Mouse (Mus musculus): ENCODE measurements around the gene Tmed10. TPM values are rescaled to one million over a fixed set of nuclear protein-coding genes. Genes with fewer than 3 reads are reported as not detected.

Gene Tmed10
- polyA plus RNA-seq (2014; fragmentation: Nextera tagmentation; extraction: Ambion mirVana), result 271 and 278 TPM in 2 replicates

GRCm38 (mm10) chr12:85374561-85375272 lies at the start of gene Tmed10:
Tmed10 (minus strand) TSS chr12:85374847.
- Histone ChIP-seq H3K9ac (ENCODE audit: low read depth, low read length) (peak within 1 kb of the TSS; percentile 88), H3K36me3 (ENCODE audit: control insufficient read depth, insufficient read depth, low read length) (no peaks in the 10 kb centered on the region), H3K4me2 (peak within 1 kb of the TSS; percentile 89), H3K4me1 (replicated peaks; ENCODE audit: control insufficient read depth, insufficient read depth, low read length) (peaks cover 9% of the 10 kb centered on the region), H3K4me3 (ENCODE audit: low read depth, low read length) (peak within 1 kb of the TSS; percentile 73), H3K9me3 (ENCODE audit: control insufficient read depth, low read length) (no peaks in the 10 kb centered on the region), H3K27ac (ENCODE audit: low read depth, low read length) (peak within 1 kb of the TSS; percentile 79), H3K27me3 (replicated peaks; ENCODE audit: control insufficient read depth, insufficient read depth, low read length) (no peaks in the 10 kb centered on the region)
- WGBS, result under 1% methylated on average over 36 of the region's 37 CpGs
- peak; percentile 91 for ATAC-seq (replicated peaks; ENCODE audit: low FRiP score)
- DNase-seq (ENCODE audit: low spot score), result peak; percentile 85

GRCm38 (mm10) chr12:85423236-85423635 lies 48.6 kb upstream of the Tmed10 start:
- Histone ChIP-seq H3K4me3 (ENCODE audit: low read depth, low read length) (no peak overlapping the region), H3K27ac (ENCODE audit: low read depth, low read length) (no peak overlapping the region), H3K4me1 (replicated peaks; ENCODE audit: control insufficient read depth, insufficient read depth, low read length) (no peaks in the 10 kb centered on the region), H3K4me2 (no peak overlapping the region), H3K9ac (ENCODE audit: low read depth, low read length) (no peak overlapping the region), H3K36me3 (ENCODE audit: control insufficient read depth, insufficient read depth, low read length) (no peaks in the 10 kb centered on the region), H3K9me3 (ENCODE audit: control insufficient read depth, low read length) (no peaks in the 10 kb centered on the region), H3K27me3 (replicated peaks; ENCODE audit: control insufficient read depth, insufficient read depth, low read length) (no peaks in the 10 kb centered on the region)
- WGBS, result 76% methylated on average over 11 of the region's 11 CpGs
- no peak for DNase-seq (ENCODE audit: low spot score)
- ATAC-seq (replicated peaks; ENCODE audit: low FRiP score), result no peak

- WGBS, result 80% methylated on average over 8 of the region's 8 CpGs
- no peak for DNase-seq (ENCODE audit: low spot score)
- no peaks in the 10 kb centered on the region for H3K4me1 ChIP-seq (replicated peaks; ENCODE audit: control insufficient read depth, insufficient read depth, low read length)
Measured at GRCm38 (mm10) chr12:85422536-85422935, 47.9 kb upstream of the Tmed10 start.

GRCm38 (mm10) chr12:85420945-85421344 lies 46.3 kb upstream of the Tmed10 start:
- Histone ChIP-seq H3K4me2 (no peak overlapping the region), H3K9ac (ENCODE audit: low read depth, low read length) (no peak overlapping the region), H3K4me3 (ENCODE audit: low read depth, low read length) (no peak overlapping the region), H3K9me3 (ENCODE audit: control insufficient read depth, low read length) (no peaks in the 10 kb centered on the region), H3K36me3 (ENCODE audit: control insufficient read depth, insufficient read depth, low read length) (no peaks in the 10 kb centered on the region), H3K27ac (ENCODE audit: low read depth, low read length) (no peak overlapping the region), H3K4me1 (replicated peaks; ENCODE audit: control insufficient read depth, insufficient read depth, low read length) (no peaks in the 10 kb centered on the region), H3K27me3 (replicated peaks; ENCODE audit: control insufficient read depth, insufficient read depth, low read length) (no peaks in the 10 kb centered on the region)
- DNase-seq (ENCODE audit: low spot score) (no peak), ATAC-seq (replicated peaks; ENCODE audit: low FRiP score) (no peak)
- WGBS, result 59% methylated on average over 9 of the region's 9 CpGs

More at GRCm38 (mm10) chr12:85422536-85422935, 47.9 kb upstream of the Tmed10 start:
- no peak overlapping the region for H3K9ac ChIP-seq (ENCODE audit: low read depth, low read length)
- no peaks in the 10 kb centered on the region for H3K36me3 ChIP-seq (ENCODE audit: control insufficient read depth, insufficient read depth, low read length)
- H3K27me3 ChIP-seq (replicated peaks; ENCODE audit: control insufficient read depth, insufficient read depth, low read length), result no peaks in the 10 kb centered on the region
- H3K4me2 ChIP-seq, result no peak overlapping the region
- H3K27ac ChIP-seq (ENCODE audit: low read depth, low read length), result no peak overlapping the region
- no peaks in the 10 kb centered on the region for H3K9me3 ChIP-seq (ENCODE audit: control insufficient read depth, low read length)
- H3K4me3 ChIP-seq (ENCODE audit: low read depth, low read length), result no peak overlapping the region
- ATAC-seq (replicated peaks; ENCODE audit: low FRiP score), result no peak

GRCm38 (mm10) chr12:85417845-85418244 lies 43.2 kb upstream of the Tmed10 start:
- no peaks in the 10 kb centered on the region for H3K4me1 ChIP-seq (replicated peaks; ENCODE audit: control insufficient read depth, insufficient read depth, low read length)
- DNase-seq (ENCODE audit: low spot score) (no peak), ATAC-seq (replicated peaks; ENCODE audit: low FRiP score) (no peak)
- H3K27ac ChIP-seq (ENCODE audit: low read depth, low read length), result no peak overlapping the region
- no peaks in the 10 kb centered on the region for H3K9me3 ChIP-seq (ENCODE audit: control insufficient read depth, low read length)
- no peak overlapping the region for H3K4me2 ChIP-seq
- no peak overlapping the region for H3K9ac ChIP-seq (ENCODE audit: low read depth, low read length)
- H3K27me3 ChIP-seq (replicated peaks; ENCODE audit: control insufficient read depth, insufficient read depth, low read length), result no peaks in the 10 kb centered on the region
- no peaks in the 10 kb centered on the region for H3K36me3 ChIP-seq (ENCODE audit: control insufficient read depth, insufficient read depth, low read length)
- H3K4me3 ChIP-seq (ENCODE audit: low read depth, low read length), result no peak overlapping the region
- 52% methylated on average over 9 of the region's 9 CpGs for WGBS

GRCm38 (mm10) chr12:85416298-85416697 lies 41.7 kb upstream of the Tmed10 start:
- Histone ChIP-seq H3K27ac (ENCODE audit: low read depth, low read length) (no peak overlapping the region), H3K36me3 (ENCODE audit: control insufficient read depth, insufficient read depth, low read length) (no peaks in the 10 kb centered on the region), H3K9ac (ENCODE audit: low read depth, low read length) (no peak overlapping the region), H3K27me3 (replicated peaks; ENCODE audit: control insufficient read depth, insufficient read depth, low read length) (no peaks in the 10 kb centered on the region), H3K9me3 (ENCODE audit: control insufficient read depth, low read length) (no peaks in the 10 kb centered on the region), H3K4me2 (no peak overlapping the region), H3K4me1 (replicated peaks; ENCODE audit: control insufficient read depth, insufficient read depth, low read length) (no peaks in the 10 kb centered on the region), H3K4me3 (ENCODE audit: low read depth, low read length) (no peak overlapping the region)
- ATAC-seq (replicated peaks; ENCODE audit: low FRiP score), result no peak
- DNase-seq (ENCODE audit: low spot score), result no peak
- WGBS, result 53% methylated on average over 5 of the region's 5 CpGs

GRCm38 (mm10) chr12:85415876-85416275 lies 41.2 kb upstream of the Tmed10 start:
- DNase-seq (ENCODE audit: low spot score) (no peak), ATAC-seq (replicated peaks; ENCODE audit: low FRiP score) (no peak)
- no peaks in the 10 kb centered on the region for H3K9me3 ChIP-seq (ENCODE audit: control insufficient read depth, low read length)
- H3K27me3 ChIP-seq (replicated peaks; ENCODE audit: control insufficient read depth, insufficient read depth, low read length), result no peaks in the 10 kb centered on the region
- no peaks in the 10 kb centered on the region for H3K36me3 ChIP-seq (ENCODE audit: control insufficient read depth, insufficient read depth, low read length)
- H3K4me3 ChIP-seq (ENCODE audit: low read depth, low read length), result no peak overlapping the region
- no peak overlapping the region for H3K27ac ChIP-seq (ENCODE audit: low read depth, low read length)
- H3K4me1 ChIP-seq (replicated peaks; ENCODE audit: control insufficient read depth, insufficient read depth, low read length), result no peaks in the 10 kb centered on the region
- no peak overlapping the region for H3K9ac ChIP-seq (ENCODE audit: low read depth, low read length)
- whole genome bisulfite sequencing, result 60% methylated on average over 3 of the region's 3 CpGs
- no peak overlapping the region for H3K4me2 ChIP-seq

GRCm38 (mm10) chr12:85411136-85411535 lies 36.5 kb upstream of the Tmed10 start:
- WGBS, result 73% methylated on average over 2 of the region's 2 CpGs
- ATAC-seq (replicated peaks; ENCODE audit: low FRiP score), result no peak

GRCm38 (mm10) chr12:85397960-85398272 lies 23.3 kb upstream of the Tmed10 start:
- no peaks in the 10 kb centered on the region for H3K9me3 ChIP-seq (ENCODE audit: control insufficient read depth, low read length)
- no peak overlapping the region for H3K4me3 ChIP-seq (ENCODE audit: low read depth, low read length)
- H3K27ac ChIP-seq (ENCODE audit: low read depth, low read length), result no peak overlapping the region
- no peaks in the 10 kb centered on the region for H3K36me3 ChIP-seq (ENCODE audit: control insufficient read depth, insufficient read depth, low read length)
- 73% methylated on average over 4 of the region's 4 CpGs for WGBS
- H3K4me1 ChIP-seq (replicated peaks; ENCODE audit: control insufficient read depth, insufficient read depth, low read length), result no peaks in the 10 kb centered on the region
- DNase-seq (ENCODE audit: low spot score) (no peak), ATAC-seq (replicated peaks; ENCODE audit: low FRiP score) (no peak)
- H3K27me3 ChIP-seq (replicated peaks; ENCODE audit: control insufficient read depth, insufficient read depth, low read length), result peaks cover 4% of the 10 kb centered on the region; the same call in 1 of the 2 replicates
- no peak overlapping the region for H3K4me2 ChIP-seq
- no peak overlapping the region for H3K9ac ChIP-seq (ENCODE audit: low read depth, low read length)

More at GRCm38 (mm10) chr12:85411136-85411535, 36.5 kb upstream of the Tmed10 start:
- no peaks in the 10 kb centered on the region for H3K9me3 ChIP-seq (ENCODE audit: control insufficient read depth, low read length)
- H3K4me3 ChIP-seq (ENCODE audit: low read depth, low read length), result no peak overlapping the region
- H3K27ac ChIP-seq (ENCODE audit: low read depth, low read length), result no peak overlapping the region
- H3K36me3 ChIP-seq (ENCODE audit: control insufficient read depth, insufficient read depth, low read length), result no peaks in the 10 kb centered on the region
- H3K4me2 ChIP-seq, result no peak overlapping the region
- no peak for DNase-seq (ENCODE audit: low spot score)
- no peak overlapping the region for H3K9ac ChIP-seq (ENCODE audit: low read depth, low read length)
- H3K27me3 ChIP-seq (replicated peaks; ENCODE audit: control insufficient read depth, insufficient read depth, low read length), result no peaks in the 10 kb centered on the region
- H3K4me1 ChIP-seq (replicated peaks; ENCODE audit: control insufficient read depth, insufficient read depth, low read length), result no peaks in the 10 kb centered on the region
